Mouse (Mus musculus) limb, embryonic 12.5 days (tissue): Measurements from ENCODE around the gene Rhot2. TPM values are rescaled to one million over a fixed set of nuclear protein-coding genes. Genes with fewer than 3 reads are reported as not detected.

ENCODE experiments used
- ATAC-seq: fragments of 200-750 bp; cut with Nextera tagmentation; 2 replicates; pipeline ENCODE4 v1.8.0; 2017; ENCODE audit warnings: low read depth, moderate TSS enrichment; ENCODE audit not compliant: insufficient number of reproducible peaks, insufficient read depth, low FRiP score, low TSS enrichment
- H3K27ac ChIP-seq: fragments of 300-500 bp; sonication (generic); 2 replicates; pipeline ENCODE4 v1.5.1; 2016; ENCODE audit warnings: mild to moderate bottlenecking, moderate library complexity
- H3K27me3 ChIP-seq: fragments of 300-500 bp; sonication (generic); 2 replicates; pipeline ENCODE4 v1.6.1; 2016; ENCODE audit warnings: mild to moderate bottlenecking, moderate library complexity
- H3K36me3 ChIP-seq: fragments of 300-500 bp; sonication (generic); 2 replicates; pipeline ENCODE4 v1.6.1; 2016; ENCODE audit warnings: mild to moderate bottlenecking, moderate library complexity
- H3K4me1 ChIP-seq: fragments of 300-500 bp; sonication (generic); replicated peaks from 2 replicates; pipeline ENCODE4 v1.6.1; 2016
- H3K4me2 ChIP-seq: fragments of 300-500 bp; sonication (generic); 2 replicates; pipeline ENCODE4 v1.6.1; 2016; ENCODE audit warnings: mild to moderate bottlenecking, moderate library complexity
- H3K4me3 ChIP-seq: fragments of 300-500 bp; sonication (generic); replicated peaks from 2 replicates; pipeline ENCODE4 v1.5.1; 2016; ENCODE audit warnings: mild to moderate bottlenecking
- H3K9ac ChIP-seq: fragments of 300-500 bp; sonication (generic); replicated peaks from 2 replicates; pipeline ENCODE4 v1.6.1; 2016; ENCODE audit warnings: mild to moderate bottlenecking, moderate library complexity
- H3K9me3 ChIP-seq: fragments of 300-500 bp; sonication (generic); 2 replicates; pipeline ENCODE4 v1.6.1; 2016; ENCODE audit warnings: mild to moderate bottlenecking, moderate library complexity
- WGBS: fragments of 180-500 bp; shearing (Covaris S2); methylation state at CpG from one replicate; pipeline ENCODE4 v1.1.7; 2016; 5-methylcytosine and 5-hydroxymethylcytosine counted together
- polyA plus RNA-seq: library from polyadenylated mRNA; unstranded; fragments of >200 nt; fragmentation: Nextera tagmentation; extraction: Ambion mirVana; gene quantifications from 2 replicates; pipeline ENCODE4 v1.2.1, GENCODE M21; 2016

The Rhot2 gene
- polyA plus RNA-seq, 1 experiment from 2014 or later: 23.6 TPM

DNA sequence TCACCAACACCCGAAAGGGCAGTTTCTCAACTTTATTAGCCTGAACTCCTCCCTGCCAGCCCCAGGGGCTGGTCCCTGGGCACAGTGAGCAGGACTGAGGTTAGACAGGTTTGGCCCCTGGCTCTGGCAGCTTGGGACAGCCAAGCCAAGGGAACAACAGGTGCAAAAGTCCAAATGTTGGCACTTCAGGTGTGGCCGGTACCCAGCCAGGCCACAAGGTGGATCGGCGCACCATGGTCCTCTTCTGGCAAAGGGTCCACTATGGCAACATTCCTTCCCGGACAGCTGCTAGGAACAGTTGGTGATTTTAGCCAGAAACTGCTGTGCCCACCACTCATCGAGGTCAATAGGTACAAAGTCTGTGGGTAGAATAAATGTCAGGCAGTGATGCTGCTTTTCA lies 19.0 kb upstream of the Rhot2 start:
- ATAC-seq: no peak
- 86% methylated on average over 6 of the region's 6 CpGs for WGBS
- H3K9me3 ChIP-seq: no peaks in the 10 kb centered on the region
- H3K27me3 ChIP-seq: no peaks in the 10 kb centered on the region
- no peak overlapping the region for H3K4me2 ChIP-seq
- no peak overlapping the region for H3K9ac ChIP-seq
- no peak overlapping the region for H3K27ac ChIP-seq
- peaks cover 28% of the 10 kb centered on the region for H3K4me1 ChIP-seq
- no peak overlapping the region for H3K4me3 ChIP-seq
- H3K36me3 ChIP-seq: no peaks in the 10 kb centered on the region

DNA sequence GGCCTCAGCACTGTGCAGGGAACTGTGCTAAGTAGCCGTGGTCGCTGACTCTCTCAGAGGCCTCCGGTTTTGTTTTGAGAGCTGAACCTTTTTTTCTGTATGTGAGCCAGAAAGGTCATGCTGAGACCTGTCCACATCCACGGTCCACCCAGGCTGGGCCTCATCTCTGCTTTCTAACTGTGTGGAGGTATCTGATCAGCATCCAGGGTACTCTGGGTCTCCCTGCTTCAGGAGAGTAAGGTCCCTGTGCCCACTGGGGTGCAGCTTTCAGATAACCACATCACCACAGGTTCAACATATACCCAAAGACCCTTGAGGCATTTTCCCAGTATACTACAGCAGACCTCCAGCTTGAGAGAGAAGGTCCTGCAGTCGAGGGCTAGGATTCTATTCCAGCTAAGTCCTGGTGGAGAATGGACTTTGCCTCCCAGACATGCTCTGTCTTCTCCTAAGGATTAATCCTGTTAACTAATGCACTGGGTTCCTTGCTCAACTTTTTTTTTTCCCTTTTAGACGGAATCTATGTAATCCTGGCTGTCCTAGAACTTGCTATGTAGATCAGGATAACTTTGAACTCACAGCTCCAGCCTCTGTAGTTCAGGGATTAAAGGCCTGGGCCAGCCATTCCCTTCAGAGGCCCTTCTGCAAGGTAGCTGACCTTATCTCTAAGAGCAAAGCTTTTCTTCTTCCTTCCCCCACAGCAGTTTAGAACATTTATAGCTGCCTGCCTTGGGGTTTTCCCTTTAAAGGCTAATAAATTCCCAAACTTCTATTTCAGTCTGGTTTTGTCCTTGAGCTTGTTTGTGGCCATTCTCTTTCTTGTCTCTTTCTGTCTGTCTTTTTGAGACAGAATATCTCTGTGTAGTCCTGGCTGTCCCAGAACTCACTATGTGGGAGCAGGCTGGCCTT lies 17.3 kb upstream of the Rhot2 start:
- H3K27me3 ChIP-seq: no peaks in the 10 kb centered on the region
- peak overlapping the region; percentile 86 for H3K27ac ChIP-seq
- peaks cover 17% of the 10 kb centered on the region for H3K4me1 ChIP-seq
- no peaks in the 10 kb centered on the region for H3K36me3 ChIP-seq
- peak overlapping the region; percentile 89 for H3K4me2 ChIP-seq
- 0 out of 2 replicates have a peak, but pooled peaks have one; percentile 13 for ATAC-seq
- peak overlapping the region; percentile 57 for H3K4me3 ChIP-seq
- H3K9me3 ChIP-seq: no peaks in the 10 kb centered on the region
- 14% methylated on average over 6 of the region's 6 CpGs for WGBS
- H3K9ac ChIP-seq: peak overlapping the region; percentile 86

DNA sequence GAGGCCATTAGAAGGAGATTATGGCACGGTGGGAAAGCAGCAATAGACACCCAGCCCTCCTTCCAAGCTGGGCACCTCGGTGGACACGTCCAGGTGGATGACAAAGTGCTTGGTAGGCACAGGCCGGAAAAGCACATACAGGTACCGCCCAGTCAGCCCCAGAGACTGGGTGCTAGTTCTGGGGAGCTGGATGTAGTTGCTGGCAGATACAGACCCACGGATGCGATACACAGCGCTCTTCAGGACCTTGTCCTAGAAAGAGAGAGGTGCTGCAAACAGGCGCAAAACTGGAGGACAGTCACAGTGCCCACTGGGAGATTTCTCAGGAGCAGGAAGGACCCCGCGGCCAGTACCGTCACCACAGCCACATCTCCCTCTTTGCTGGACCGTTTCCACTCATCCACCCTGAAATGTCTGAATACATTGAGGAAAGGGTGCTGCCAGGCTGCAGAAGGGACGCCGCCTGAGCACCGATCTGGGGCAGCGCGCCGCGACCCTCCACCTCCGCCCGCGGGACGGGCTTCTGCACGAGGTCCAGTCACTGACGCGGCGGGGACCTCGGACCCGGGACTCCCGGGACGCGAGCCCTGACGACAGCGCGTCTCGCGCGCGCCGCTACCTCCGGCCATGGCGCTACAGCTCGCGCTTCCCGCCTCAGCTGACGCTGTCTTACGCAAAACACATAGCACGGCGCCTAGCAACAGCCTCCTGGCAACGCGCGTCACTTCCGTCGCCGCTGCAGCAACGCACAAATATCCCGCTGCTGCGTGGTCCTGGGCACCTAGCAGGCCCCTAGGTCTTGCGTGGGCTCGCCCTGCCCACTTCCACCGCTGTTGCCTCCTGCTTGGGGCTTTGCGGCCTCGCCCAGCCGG lies 16.4 kb upstream of the Rhot2 start, which contains the start of gene Wdr90:
Gene Wdr90, minus strand, starts transcription at position 670 of the 872 bp plus-strand sequence.
- peaks cover 17% of the 10 kb centered on the region for H3K4me1 ChIP-seq
- H3K9ac ChIP-seq: peak within 1 kb of the TSS; percentile 86
- WGBS: 4% methylated on average over 65 of the region's 65 CpGs
- peaks cover 4% of the 10 kb centered on the region; the same call in 1 of the 2 replicates for H3K36me3 ChIP-seq
- ATAC-seq: peak; percentile 89
- peak within 1 kb of the TSS; percentile 57 for H3K4me3 ChIP-seq
- H3K4me2 ChIP-seq: peak within 1 kb of the TSS; percentile 89
- H3K27me3 ChIP-seq: no peaks in the 10 kb centered on the region
- H3K27ac ChIP-seq: peak within 1 kb of the TSS; percentile 86
- H3K9me3 ChIP-seq: no peaks in the 10 kb centered on the region

DNA sequence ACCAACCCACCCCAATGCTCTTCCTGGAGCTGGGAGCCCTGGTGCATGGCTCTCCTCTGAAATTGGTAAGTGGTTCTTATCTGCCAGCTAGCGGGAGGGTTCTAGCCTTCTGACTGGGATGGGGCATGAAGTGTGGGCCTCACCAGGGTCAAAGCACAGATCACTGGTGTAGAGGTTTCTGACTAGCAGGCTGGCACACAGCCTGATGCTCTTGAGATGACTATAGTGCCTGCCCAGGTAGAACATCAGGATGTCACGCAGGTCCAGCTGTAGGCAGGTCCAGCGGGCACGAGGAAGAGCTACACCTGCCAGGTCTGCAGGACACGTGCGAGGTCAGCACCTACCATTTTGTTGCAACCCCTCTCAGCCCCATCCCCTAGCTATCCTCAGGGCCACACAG lies 15.6 kb upstream of the Rhot2 start:
- Histone ChIP-seq H3K36me3 (peaks cover 12% of the 10 kb centered on the region), H3K4me2 (peak overlapping the region; percentile 89), H3K4me1 (peaks cover 17% of the 10 kb centered on the region), H3K27me3 (no peaks in the 10 kb centered on the region), H3K9ac (peak overlapping the region; percentile 86), H3K27ac (no peak overlapping the region), H3K4me3 (peak overlapping the region; percentile 57), H3K9me3 (no peaks in the 10 kb centered on the region)
- 0 out of 2 replicates have a peak, but pooled peaks have one; percentile 16 for ATAC-seq
- 93% methylated on average over 6 of the region's 6 CpGs for WGBS

DNA sequence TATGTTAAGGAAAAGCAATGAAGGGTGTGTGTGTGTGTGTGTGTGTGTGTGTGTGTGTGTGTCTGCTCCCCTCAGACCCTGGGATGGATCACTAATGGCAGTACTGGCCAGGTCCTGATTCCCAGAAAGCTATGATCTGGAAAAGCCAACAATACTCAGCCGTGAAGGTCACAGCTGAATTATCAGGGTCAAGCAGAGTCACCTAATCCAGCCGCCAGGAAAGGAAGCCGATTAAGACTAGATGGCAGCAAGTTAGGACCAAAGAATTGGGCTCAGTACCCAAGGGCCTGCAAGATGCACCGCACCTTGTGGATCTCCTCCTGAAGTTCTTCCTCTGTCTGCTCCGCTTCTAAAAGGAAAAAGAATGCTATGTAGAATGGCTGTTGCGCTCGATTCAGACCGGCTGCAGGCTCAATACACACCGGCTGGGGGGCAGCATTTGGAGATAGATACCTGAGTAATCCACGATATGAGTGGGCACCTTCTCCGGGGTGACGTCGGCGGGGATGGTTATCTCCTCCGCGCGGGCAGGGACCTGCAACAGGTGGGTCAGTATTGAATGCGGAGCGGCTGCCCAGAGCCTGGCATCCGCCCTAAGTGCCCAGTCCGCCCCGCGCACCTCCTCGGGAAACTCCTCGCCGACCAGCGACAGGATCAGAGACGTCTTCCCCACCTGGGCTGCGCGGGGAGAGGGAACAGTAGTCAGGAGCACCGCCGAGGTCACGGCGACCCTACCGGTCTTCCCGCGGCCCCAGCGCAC lies 835 bp downstream of the Rhot2 start:
- 3% methylated on average over 38 of the region's 38 CpGs for WGBS
- H3K9me3 ChIP-seq: no peaks in the 10 kb centered on the region
- peak; percentile 16; the same call in 1 of the 2 replicates for ATAC-seq
- no peaks in the 10 kb centered on the region for H3K27me3 ChIP-seq
- H3K4me3 ChIP-seq: peak overlapping the region; percentile 88
- H3K4me1 ChIP-seq: peaks cover 16% of the 10 kb centered on the region
- peaks cover 78% of the 10 kb centered on the region for H3K36me3 ChIP-seq
- peak overlapping the region; percentile 90 for H3K4me2 ChIP-seq
- peak overlapping the region; percentile 87 for H3K9ac ChIP-seq
- peak overlapping the region; percentile 88 for H3K27ac ChIP-seq

DNA sequence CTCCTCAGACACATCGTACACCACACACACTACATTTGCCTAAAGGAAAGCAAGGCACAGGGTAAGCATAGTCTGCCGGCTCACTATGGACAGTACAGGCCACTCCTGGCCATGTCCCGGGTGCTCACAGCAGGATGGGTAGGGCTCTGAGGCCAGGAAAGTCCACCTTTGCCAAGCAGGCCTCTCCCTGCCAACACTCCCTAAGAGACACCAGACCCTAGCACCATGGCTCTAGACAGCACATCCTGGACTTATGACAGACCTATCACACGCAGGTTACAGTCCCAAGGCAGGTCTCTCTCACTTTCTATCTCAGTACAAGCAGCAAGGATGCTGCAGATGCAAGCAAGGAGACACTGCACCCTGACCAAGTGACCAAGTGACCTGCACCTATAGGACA lies 1.5 kb downstream of the Rhot2 start:
- peak overlapping the region; percentile 87 for H3K9ac ChIP-seq
- ATAC-seq: no peak

DNA sequence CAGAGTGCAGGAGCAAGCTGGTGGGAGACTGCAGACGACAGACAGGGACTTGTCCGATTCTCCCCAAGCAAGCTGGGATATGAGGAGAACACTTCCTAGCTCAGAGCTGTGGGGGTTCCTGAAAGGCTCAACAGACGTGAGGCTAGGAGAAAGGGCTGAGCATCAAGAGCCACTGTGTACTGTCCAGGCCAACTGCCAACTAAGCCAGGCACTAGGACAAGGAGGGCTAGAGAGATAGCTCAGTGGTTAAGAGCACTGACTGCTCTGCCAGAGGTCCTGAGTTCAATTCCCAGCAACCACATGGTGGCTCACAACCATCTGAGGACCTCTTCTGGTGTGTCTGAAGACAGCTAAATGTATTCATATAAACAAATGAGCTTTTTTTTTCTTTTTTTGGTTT lies 2.1 kb downstream of the Rhot2 start:
- Histone ChIP-seq H3K36me3 (peaks cover 76% of the 10 kb centered on the region), H3K27ac (no peak overlapping the region), H3K4me2 (no peak overlapping the region), H3K4me1 (peaks cover 23% of the 10 kb centered on the region), H3K9me3 (no peaks in the 10 kb centered on the region), H3K9ac (no peak overlapping the region), H3K4me3 (no peak overlapping the region), H3K27me3 (no peaks in the 10 kb centered on the region)
- no peak for ATAC-seq
- WGBS: 84% methylated on average over 3 of the region's 3 CpGs

More for the DNA sequence above, 1.5 kb downstream of the Rhot2 start:
- Histone ChIP-seq H3K4me2 (peak overlapping the region; percentile 90), H3K27me3 (no peaks in the 10 kb centered on the region), H3K36me3 (peaks cover 76% of the 10 kb centered on the region), H3K4me3 (peak overlapping the region; percentile 88), H3K4me1 (peaks cover 17% of the 10 kb centered on the region), H3K27ac (no peak overlapping the region), H3K9me3 (no peaks in the 10 kb centered on the region)
- 91% methylated on average over 4 of the region's 4 CpGs for WGBS

DNA sequence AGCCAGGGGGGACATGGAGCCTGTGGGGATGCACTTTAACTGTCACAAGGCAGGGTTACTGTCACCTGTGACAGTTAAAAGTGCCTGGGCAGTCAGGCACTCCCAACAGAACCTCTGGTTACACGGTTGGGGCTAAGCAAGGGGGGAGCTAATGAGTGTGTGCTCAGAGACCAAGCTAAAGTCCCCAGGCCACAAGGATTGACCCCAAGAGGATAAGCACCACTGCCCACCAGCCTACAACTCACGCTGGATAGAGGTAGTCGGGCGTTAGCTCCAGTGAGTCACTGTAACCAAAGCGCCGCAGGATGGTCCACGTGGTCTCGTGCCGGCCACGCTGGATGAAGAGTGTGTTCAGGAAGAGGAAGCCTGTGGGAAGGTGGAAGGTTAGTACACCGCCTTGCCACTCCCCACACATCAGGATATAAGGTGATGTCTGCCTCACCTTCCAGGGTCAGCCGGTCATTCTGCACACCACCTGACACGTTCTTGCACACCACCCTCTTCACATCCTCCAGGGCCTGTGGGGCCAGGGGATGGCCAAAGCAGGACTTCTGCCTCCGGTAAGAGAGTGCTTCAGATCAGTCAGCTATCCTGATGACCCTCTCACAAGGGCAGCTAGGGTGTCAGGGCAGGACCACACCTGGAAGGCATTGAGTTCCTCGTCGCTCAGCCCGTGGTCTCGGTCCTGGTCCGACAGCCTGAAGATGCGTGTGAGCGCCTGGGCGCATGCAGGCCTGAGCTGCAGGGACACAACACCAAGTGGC lies 3.4 kb downstream of the Rhot2 start, which contains the start of gene Gm20683:
Gene Gm20683, minus strand, starts transcription at position 647 of the 764 bp plus-strand sequence.
- Histone ChIP-seq H3K36me3 (peaks cover 65% of the 10 kb centered on the region), H3K4me2 (no peak within 1 kb of the TSS), H3K4me3 (no peak within 1 kb of the TSS), H3K27me3 (no peaks in the 10 kb centered on the region), H3K4me1 (peaks cover 35% of the 10 kb centered on the region), H3K27ac (no peak within 1 kb of the TSS), H3K9ac (no peak within 1 kb of the TSS), H3K9me3 (no peaks in the 10 kb centered on the region)
- no peak for ATAC-seq
- WGBS: 92% methylated on average over 22 of the region's 22 CpGs

DNA sequence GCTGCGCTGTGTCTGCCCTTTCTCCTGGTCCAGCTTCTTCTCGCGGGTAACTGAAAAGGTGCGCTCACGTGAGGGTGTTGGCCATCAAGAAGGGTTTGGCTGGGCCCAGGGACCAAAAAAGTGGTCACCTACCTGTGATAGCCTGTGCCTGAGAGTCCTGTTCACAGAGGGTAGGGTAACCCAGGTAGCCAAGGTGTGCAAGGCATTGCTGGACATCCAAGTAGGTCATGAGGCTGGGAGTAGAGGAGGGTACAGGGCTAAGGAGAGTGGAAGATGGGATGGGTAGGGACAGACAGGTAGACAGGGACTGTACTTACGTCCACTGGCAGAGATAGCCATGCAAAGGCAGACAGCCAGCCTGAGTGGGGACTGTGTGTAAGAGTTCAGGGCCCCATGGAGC lies 4.1 kb downstream of the Rhot2 start:
- Histone ChIP-seq H3K27me3 (no peaks in the 10 kb centered on the region), H3K9ac (no peak overlapping the region), H3K4me1 (peaks cover 37% of the 10 kb centered on the region), H3K36me3 (peaks cover 62% of the 10 kb centered on the region), H3K9me3 (no peaks in the 10 kb centered on the region), H3K4me3 (no peak overlapping the region), H3K27ac (no peak overlapping the region), H3K4me2 (no peak overlapping the region)
- ATAC-seq: no peak
- WGBS: 93% methylated on average over 6 of the region's 6 CpGs
